Mouse (Mus musculus) megakaryocyte, embryonic 14.5 days (primary cell): ENCODE data around the gene Lgals3bp. TPM values are rescaled to one million over a fixed set of nuclear protein-coding genes. Genes with fewer than 3 reads are reported as not detected.

ENCODE experiments used
- H3K27me3 ChIP-seq: replicated peaks from 2 replicates; pipeline ENCODE3; 2012; ENCODE audit warnings: inconsistent platforms
- H3K36me3 ChIP-seq: replicated peaks from 2 replicates; pipeline ENCODE3; 2012; ENCODE audit warnings: low read length, inconsistent platforms, mixed read lengths
- H3K4me1 ChIP-seq: 2 replicates; pipeline ENCODE4 v1.6.1; 2012; ENCODE audit warnings: inconsistent platforms
- H3K4me3 ChIP-seq: replicated peaks from 2 replicates; pipeline ENCODE3; 2012; ENCODE audit warnings: moderate library complexity, mild to moderate bottlenecking, inconsistent platforms
- H3K9me3 ChIP-seq: 2 replicates; pipeline ENCODE4 v1.6.1; 2012; ENCODE audit warnings: inconsistent platforms
- FLI1 ChIP-seq: IDR thresholded peaks from 2 replicates; pipeline ENCODE4 v1.6.1; 2012; ENCODE audit warnings: low read length, inconsistent platforms, mixed read lengths
- GATA1 ChIP-seq: IDR thresholded peaks from 3 replicates; pipeline ENCODE4 v1.6.1; 2012; ENCODE audit warnings: mixed read lengths, low read length, inconsistent platforms, borderline replicate concordance
- polyA plus RNA-seq: library from polyadenylated mRNA; stranded (reverse); fragments of >175 nt; gene quantifications from 2 replicates; pipeline ENCODE4 v1.2.3, GENCODE M21; 2012; ENCODE audit warnings: low replicate concordance; ENCODE audit not compliant: insufficient read depth

The Lgals3bp gene
- polyA plus RNA-seq, 1 experiment: 224 TPM

- no peaks in the 10 kb centered on the region for H3K9me3 ChIP-seq
- H3K36me3 ChIP-seq: no peaks in the 10 kb centered on the region
- no peak overlapping the region for H3K4me3 ChIP-seq
- peaks cover 53% of the 10 kb centered on the region for H3K4me1 ChIP-seq
- TF ChIP-seq GATA1: no peak
- TF ChIP-seq FLI1: no peak
- peaks cover 66% of the 10 kb centered on the region for H3K27me3 ChIP-seq
Measured at GRCm38 (mm10) chr11:118433398-118433868, 31.5 kb upstream of the Lgals3bp start.

- H3K4me1 ChIP-seq: peaks cover 64% of the 10 kb centered on the region
- no peak overlapping the region for H3K4me3 ChIP-seq
- no peaks in the 10 kb centered on the region for H3K9me3 ChIP-seq
- no peaks in the 10 kb centered on the region for H3K36me3 ChIP-seq
- H3K27me3 ChIP-seq: peaks cover 56% of the 10 kb centered on the region
- TF ChIP-seq GATA1: no peak
- TF ChIP-seq FLI1: no peak
Measured at GRCm38 (mm10) chr11:118431100-118431948, 29.4 kb upstream of the Lgals3bp start.

GRCm38 (mm10) chr11:118430291-118430885, 28.5 kb upstream of the Lgals3bp start:
- no peak for TF ChIP-seq FLI1
- no peak for TF ChIP-seq GATA1
- H3K4me1 ChIP-seq: peaks cover 66% of the 10 kb centered on the region
- H3K4me3 ChIP-seq: no peak overlapping the region
- H3K36me3 ChIP-seq: no peaks in the 10 kb centered on the region
- H3K9me3 ChIP-seq: no peaks in the 10 kb centered on the region
- H3K27me3 ChIP-seq: peaks cover 53% of the 10 kb centered on the region

GRCm38 (mm10) chr11:118428944-118429709, 27.2 kb upstream of the Lgals3bp start:
- H3K4me1 ChIP-seq: peaks cover 66% of the 10 kb centered on the region
- no peak for TF ChIP-seq FLI1
- no peak for TF ChIP-seq GATA1
- no peaks in the 10 kb centered on the region for H3K36me3 ChIP-seq
- no peaks in the 10 kb centered on the region for H3K9me3 ChIP-seq
- H3K27me3 ChIP-seq: peaks cover 48% of the 10 kb centered on the region
- H3K4me3 ChIP-seq: peak overlapping the region; percentile 42

- Histone ChIP-seq H3K4me3 (peak overlapping the region; percentile 76), H3K36me3 (no peaks in the 10 kb centered on the region), H3K9me3 (no peaks in the 10 kb centered on the region), H3K4me1 (peaks cover 66% of the 10 kb centered on the region), H3K27me3 (peaks cover 48% of the 10 kb centered on the region)
- TF ChIP-seq FLI1 (no peak), GATA1 (no peak)
Measured at GRCm38 (mm10) chr11:118428460-118428868, 26.6 kb upstream of the Lgals3bp start.

- no peaks in the 10 kb centered on the region for H3K9me3 ChIP-seq
- peaks cover 66% of the 10 kb centered on the region for H3K4me1 ChIP-seq
- no peaks in the 10 kb centered on the region for H3K36me3 ChIP-seq
- H3K4me3 ChIP-seq: peak within 1 kb of the TSS; percentile 76
- peaks cover 43% of the 10 kb centered on the region for H3K27me3 ChIP-seq
- no peak for TF ChIP-seq GATA1
- TF ChIP-seq FLI1: no peak
Measured at GRCm38 (mm10) chr11:118427986-118428385, 26.1 kb upstream of the Lgals3bp start, which contains the start of gene C1qtnf1. Gene C1qtnf1 (plus strand): TSS chr11:118428203.

- peak overlapping the region; percentile 75 for H3K4me3 ChIP-seq
- TF ChIP-seq FLI1 (no peak), GATA1 (no peak)
- peaks cover 70% of the 10 kb centered on the region for H3K4me1 ChIP-seq
- H3K36me3 ChIP-seq: no peaks in the 10 kb centered on the region
- peaks cover 41% of the 10 kb centered on the region for H3K27me3 ChIP-seq
- H3K9me3 ChIP-seq: no peaks in the 10 kb centered on the region
Measured at GRCm38 (mm10) chr11:118427266-118427779, 25.4 kb upstream of the Lgals3bp start.

- H3K4me1 ChIP-seq: peaks cover 70% of the 10 kb centered on the region
- peaks cover 37% of the 10 kb centered on the region for H3K27me3 ChIP-seq
- H3K36me3 ChIP-seq: no peaks in the 10 kb centered on the region
- H3K9me3 ChIP-seq: no peaks in the 10 kb centered on the region
- H3K4me3 ChIP-seq: no peak overlapping the region
- no peak for TF ChIP-seq FLI1
- no peak for TF ChIP-seq GATA1
Measured at GRCm38 (mm10) chr11:118426765-118427164, 24.9 kb upstream of the Lgals3bp start.

GRCm38 (mm10) chr11:118424621-118425335, 22.9 kb upstream of the Lgals3bp start:
- Histone ChIP-seq H3K4me3 (no peak overlapping the region), H3K36me3 (no peaks in the 10 kb centered on the region), H3K27me3 (peaks cover 28% of the 10 kb centered on the region), H3K4me1 (peaks cover 64% of the 10 kb centered on the region), H3K9me3 (no peaks in the 10 kb centered on the region)
- TF ChIP-seq GATA1 (no peak), FLI1 (no peak)
